Mouse (Mus musculus): ENCODE measurements around the gene Pex19. TPM values are rescaled to one million over a fixed set of nuclear protein-coding genes. Genes with fewer than 3 reads are reported as not detected.

Gene Pex19
- total and polyA plus RNA-seq, 2 experiments from 2014 or later, result 144 to 203 TPM

- DNase-seq (ENCODE audit: low spot score), result no peak
- Histone ChIP-seq H3K4me1 (ENCODE audit: insufficient read depth, low read length) (peaks cover 5% of the 10 kb centered on the region), H3K27ac (no peak overlapping the region), H3K27me3 (ENCODE audit: insufficient read depth, low read length) (no peaks in the 10 kb centered on the region), H3K9ac (replicated peaks; ENCODE audit: low read length) (no peak overlapping the region), H3K4me3 (ENCODE audit: low read length) (no peak overlapping the region), H3K9me3 (ENCODE audit: low read length) (no peaks in the 10 kb centered on the region), H3K4me2 (ENCODE audit: low read depth, low read length) (no peak overlapping the region), H3K36me3 (ENCODE audit: insufficient read depth, low read length) (peaks cover 52% of the 10 kb centered on the region)
- TF ChIP-seq CTCF (IDR thresholded peaks at IDR 0.05; ENCODE audit: low read depth), result no peak
- WGBS, result 82% methylated on average over 7 of the region's 7 CpGs
- ATAC-seq, result no peak; the same call in 1 of the 2 replicates
Measured at GRCm38 (mm10) chr1:172132319-172132718, 5.8 kb downstream of the Pex19 start.

GRCm38 (mm10) chr1:172133535-172133934 lies 7.0 kb downstream of the Pex19 start:
- ATAC-seq, result no peak

GRCm38 (mm10) chr1:172134072-172134471 lies 7.5 kb downstream of the Pex19 start:
- 89% methylated on average over 4 of the region's 4 CpGs for WGBS

More at GRCm38 (mm10) chr1:172133535-172133934, 7.0 kb downstream of the Pex19 start:
- H3K9me3 ChIP-seq (ENCODE audit: low read length), result no peaks in the 10 kb centered on the region
- no peaks in the 10 kb centered on the region for H3K4me1 ChIP-seq (ENCODE audit: insufficient read depth, low read length)
- H3K36me3 ChIP-seq (ENCODE audit: insufficient read depth, low read length), result peaks cover 52% of the 10 kb centered on the region
- TF ChIP-seq CTCF (IDR thresholded peaks at IDR 0.05; ENCODE audit: low read depth), result no peak
- H3K4me3 ChIP-seq (ENCODE audit: low read length), result no peak overlapping the region
- no peaks in the 10 kb centered on the region for H3K27me3 ChIP-seq (ENCODE audit: insufficient read depth, low read length)
- no peak overlapping the region for H3K9ac ChIP-seq (replicated peaks; ENCODE audit: low read length)
- no peak for DNase-seq (ENCODE audit: low spot score)
- no peak overlapping the region for H3K27ac ChIP-seq
- no peak overlapping the region for H3K4me2 ChIP-seq (ENCODE audit: low read depth, low read length)
- 94% methylated on average over 7 of the region's 7 CpGs for WGBS

GRCm38 (mm10) chr1:172140160-172140559 lies 13.6 kb downstream of the Pex19 start:
- WGBS, result 82% methylated on average over 2 of the region's 2 CpGs
- no peaks in the 10 kb centered on the region for H3K9me3 ChIP-seq (ENCODE audit: low read length)
- ATAC-seq (no peak), DNase-seq (ENCODE audit: low spot score) (no peak)
- peaks cover 2% of the 10 kb centered on the region; the same call in 1 of the 2 replicates for H3K36me3 ChIP-seq (ENCODE audit: insufficient read depth, low read length)
- H3K4me2 ChIP-seq (ENCODE audit: low read depth, low read length), result no peak overlapping the region
- no peak for TF ChIP-seq CTCF (IDR thresholded peaks at IDR 0.05; ENCODE audit: low read depth)
- no peaks in the 10 kb centered on the region for H3K4me1 ChIP-seq (ENCODE audit: insufficient read depth, low read length)
- no peak overlapping the region for H3K27ac ChIP-seq
- no peak overlapping the region for H3K9ac ChIP-seq (replicated peaks; ENCODE audit: low read length)
- H3K27me3 ChIP-seq (ENCODE audit: insufficient read depth, low read length), result no peaks in the 10 kb centered on the region
- H3K4me3 ChIP-seq (ENCODE audit: low read length), result no peak overlapping the region

More at GRCm38 (mm10) chr1:172134072-172134471, 7.5 kb downstream of the Pex19 start:
- Histone ChIP-seq H3K27me3 (ENCODE audit: insufficient read depth, low read length) (no peaks in the 10 kb centered on the region), H3K4me2 (ENCODE audit: low read depth, low read length) (no peak overlapping the region), H3K36me3 (ENCODE audit: insufficient read depth, low read length) (peaks cover 52% of the 10 kb centered on the region), H3K9me3 (ENCODE audit: low read length) (no peaks in the 10 kb centered on the region), H3K27ac (no peak overlapping the region), H3K9ac (replicated peaks; ENCODE audit: low read length) (no peak overlapping the region), H3K4me3 (ENCODE audit: low read length) (no peak overlapping the region), H3K4me1 (ENCODE audit: insufficient read depth, low read length) (no peaks in the 10 kb centered on the region)
- TF ChIP-seq CTCF (IDR thresholded peaks at IDR 0.05; ENCODE audit: low read depth), result no peak
- ATAC-seq, result no peak
- no peak for DNase-seq (ENCODE audit: low spot score)

- Histone ChIP-seq H3K9ac (replicated peaks; ENCODE audit: low read length) (no peak overlapping the region), H3K27me3 (ENCODE audit: insufficient read depth, low read length) (no peaks in the 10 kb centered on the region), H3K4me1 (ENCODE audit: insufficient read depth, low read length) (no peaks in the 10 kb centered on the region), H3K27ac (no peak overlapping the region), H3K36me3 (ENCODE audit: insufficient read depth, low read length) (no peaks in the 10 kb centered on the region), H3K4me3 (ENCODE audit: low read length) (no peak overlapping the region), H3K4me2 (ENCODE audit: low read depth, low read length) (no peak overlapping the region), H3K9me3 (ENCODE audit: low read length) (no peaks in the 10 kb centered on the region)
- no peak for TF ChIP-seq CTCF (IDR thresholded peaks at IDR 0.05; ENCODE audit: low read depth)
- no peak for DNase-seq (ENCODE audit: low spot score)
- 83% methylated on average over 1 of the region's 1 CpGs for WGBS
- ATAC-seq, result no peak
Measured at GRCm38 (mm10) chr1:172140825-172141224, 14.3 kb downstream of the Pex19 start.

- H3K9me3 ChIP-seq (ENCODE audit: low read length), result no peaks in the 10 kb centered on the region
- no peak overlapping the region for H3K4me3 ChIP-seq (ENCODE audit: low read length)
- DNase-seq (ENCODE audit: low spot score), result no peak
- H3K4me1 ChIP-seq (ENCODE audit: insufficient read depth, low read length), result no peaks in the 10 kb centered on the region
- TF ChIP-seq CTCF (IDR thresholded peaks at IDR 0.05; ENCODE audit: low read depth), result no peak
- H3K36me3 ChIP-seq (ENCODE audit: insufficient read depth, low read length), result no peaks in the 10 kb centered on the region
- no peak overlapping the region for H3K27ac ChIP-seq
- no peaks in the 10 kb centered on the region for H3K27me3 ChIP-seq (ENCODE audit: insufficient read depth, low read length)
- WGBS, result 84% methylated on average over 3 of the region's 3 CpGs
- ATAC-seq, result no peak
- H3K4me2 ChIP-seq (ENCODE audit: low read depth, low read length), result no peak overlapping the region
- no peak overlapping the region for H3K9ac ChIP-seq (replicated peaks; ENCODE audit: low read length)
Measured at GRCm38 (mm10) chr1:172141529-172141928, 15.0 kb downstream of the Pex19 start.

GRCm38 (mm10) chr1:172143570-172143969 lies 17.0 kb downstream of the Pex19 start:
- TF ChIP-seq CTCF (IDR thresholded peaks at IDR 0.05; ENCODE audit: low read depth), result peak; percentile 75
- Histone ChIP-seq H3K4me3 (ENCODE audit: low read length) (no peak overlapping the region), H3K36me3 (ENCODE audit: insufficient read depth, low read length) (no peaks in the 10 kb centered on the region), H3K9me3 (ENCODE audit: low read length) (no peaks in the 10 kb centered on the region), H3K27ac (no peak overlapping the region), H3K4me1 (ENCODE audit: insufficient read depth, low read length) (peaks cover 5% of the 10 kb centered on the region; the same call in 1 of the 2 replicates), H3K4me2 (ENCODE audit: low read depth, low read length) (no peak overlapping the region), H3K27me3 (ENCODE audit: insufficient read depth, low read length) (no peaks in the 10 kb centered on the region), H3K9ac (replicated peaks; ENCODE audit: low read length) (no peak overlapping the region)
- DNase-seq (ENCODE audit: low spot score) (peak; percentile 67), ATAC-seq (no peak)
- 40% methylated on average over 1 of the region's 1 CpGs for WGBS
